Mouse (Mus musculus): Measurements from ENCODE around the gene Fam193a.

The Fam193a gene

GRCm38 (mm10) chr5:34461841-34462240 lies 92.1 kb downstream of the Fam193a start:
- DNase-seq (ENCODE audit: low spot score): peak; percentile 41

- no peak for DNase-seq (ENCODE audit: low spot score)
These were observed 96.3 kb downstream of the Fam193a start for GRCm38 (mm10) chr5:34466079-34466478.

GRCm38 (mm10) chr5:34466648-34467047 lies 96.9 kb downstream of the Fam193a start:
- DNase-seq (ENCODE audit: low spot score): no peak

DNA sequence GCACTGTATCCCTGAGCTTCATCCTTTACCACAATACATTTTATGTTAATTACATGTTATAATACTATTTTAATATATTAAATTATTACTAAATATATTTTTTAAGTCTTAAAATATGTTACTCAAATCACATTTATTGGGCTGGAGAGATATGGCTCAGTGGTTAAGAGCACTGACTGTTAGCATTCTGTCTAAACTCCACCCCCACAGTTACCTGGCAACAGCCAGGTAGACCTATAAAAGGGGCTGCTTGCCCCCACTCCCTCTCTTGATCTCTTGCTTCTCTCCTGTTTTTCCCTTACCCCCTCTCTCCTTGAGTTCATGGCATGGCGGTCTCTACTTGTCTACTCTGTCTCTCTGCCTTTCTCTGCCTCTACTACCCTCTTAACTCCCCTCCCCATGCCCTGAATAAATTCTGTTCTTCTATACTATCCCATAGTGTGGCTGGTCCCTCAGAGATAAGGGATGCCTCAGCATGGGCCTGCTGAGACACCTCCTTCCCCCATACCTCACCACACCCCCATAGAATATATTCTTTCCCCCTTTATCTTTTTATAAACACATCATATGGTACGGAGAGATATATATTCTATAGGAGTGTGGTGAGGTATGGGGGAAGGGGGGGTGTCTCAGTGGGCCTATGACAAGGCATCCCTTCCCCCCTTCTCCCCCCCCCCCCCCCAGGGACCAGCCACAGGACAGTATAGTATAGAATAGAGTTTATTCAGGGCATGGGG lies 98.5 kb downstream of the Fam193a start:
- DNase-seq (ENCODE audit: low spot score): no peak

- DNase-seq (ENCODE audit: low spot score): no peak
These were observed 111.2 kb downstream of the Fam193a start for GRCm38 (mm10) chr5:34480926-34481325.

- DNase-seq (ENCODE audit: low spot score): no peak
These were observed 116.0 kb downstream of the Fam193a start for GRCm38 (mm10) chr5:34485731-34486130.

DNA sequence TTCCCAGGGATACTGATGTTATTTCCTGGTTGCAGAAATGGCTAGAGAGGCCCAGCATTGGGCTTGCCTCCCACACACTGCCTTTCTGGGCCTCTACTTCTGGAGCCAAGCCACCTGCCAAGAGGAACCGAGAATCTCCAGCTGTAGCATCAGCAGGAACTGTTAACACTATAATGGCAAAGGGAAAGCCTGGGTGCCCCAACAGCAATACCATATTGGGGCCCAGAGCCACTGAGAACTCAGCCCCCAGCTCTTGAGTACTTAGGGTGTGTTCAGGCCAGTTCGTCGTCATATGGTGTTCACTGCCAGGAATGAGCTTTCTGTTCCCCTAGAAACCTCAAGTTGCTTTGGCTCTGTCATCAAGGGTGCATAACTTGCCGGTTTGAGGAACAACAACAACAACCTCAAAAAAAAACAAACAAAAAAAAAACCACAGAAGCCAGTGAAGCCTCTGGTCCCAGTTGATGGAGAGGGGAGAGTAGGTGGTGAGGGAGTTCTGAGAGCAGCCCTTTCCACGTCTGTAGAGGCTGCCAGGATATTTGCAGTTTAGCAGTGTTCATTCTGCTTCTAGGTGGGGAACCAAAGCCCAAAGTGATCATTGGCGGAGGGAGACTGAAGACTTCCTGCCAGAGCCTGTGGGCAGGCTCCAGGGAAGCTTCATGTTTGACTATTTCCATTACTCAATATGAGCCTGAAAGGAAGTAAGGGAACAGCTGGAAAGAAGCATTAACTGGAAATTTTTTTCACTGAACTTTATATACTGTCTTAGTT lies 117.8 kb downstream of the Fam193a start:
- no peak for DNase-seq (ENCODE audit: low spot score)

DNA sequence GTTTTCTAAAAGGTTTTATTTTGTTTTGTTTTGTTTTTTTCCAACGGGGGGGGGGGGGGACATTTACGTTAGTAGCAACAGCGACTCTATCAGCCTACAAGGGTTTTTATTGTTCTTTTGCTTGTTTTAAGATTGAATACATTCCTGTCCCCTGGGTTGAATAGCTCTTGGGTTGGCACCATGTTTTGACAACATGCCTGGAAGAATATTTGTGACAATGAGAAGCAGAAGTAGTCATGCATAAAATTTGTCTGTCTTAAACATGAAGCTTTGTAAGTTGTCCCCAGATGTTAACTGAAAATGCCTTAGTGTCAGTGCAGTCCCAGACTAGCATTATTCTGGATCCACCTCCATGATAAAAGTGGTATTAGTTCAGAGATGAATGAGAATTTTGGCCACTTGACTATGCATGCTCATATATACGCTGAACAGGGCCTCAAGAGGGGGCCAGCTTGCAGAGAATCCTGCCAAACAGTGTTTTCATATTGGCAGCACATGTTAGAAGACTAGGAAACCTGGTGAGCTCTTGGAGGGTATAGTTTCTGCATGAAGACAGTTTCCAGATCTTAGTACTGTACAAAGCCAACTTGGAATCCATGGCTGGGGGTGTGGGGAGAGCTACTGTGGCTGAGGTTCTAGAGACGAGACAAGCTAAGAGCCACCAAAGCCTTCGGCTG lies 119.1 kb downstream of the Fam193a start:
- no peak for DNase-seq (ENCODE audit: low spot score)

DNA sequence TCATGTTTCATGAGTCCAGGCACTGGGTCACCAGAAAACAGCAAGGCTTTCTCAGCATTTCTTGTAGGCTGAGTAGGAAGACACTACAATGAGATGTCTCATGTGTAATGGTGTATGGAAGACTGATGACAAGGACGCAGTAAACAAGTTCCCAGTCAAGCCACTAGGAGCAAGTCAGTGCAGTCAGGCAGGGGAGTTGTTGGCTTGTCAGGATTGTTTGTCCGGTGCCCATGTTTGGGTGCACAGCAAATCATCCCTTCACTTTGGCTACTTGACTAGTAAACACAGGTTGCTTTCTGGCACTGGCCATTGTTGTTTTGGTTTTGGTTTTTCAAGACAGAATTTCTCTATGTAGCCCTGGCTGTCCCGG lies 119.7 kb downstream of the Fam193a start:
- DNase-seq (ENCODE audit: low spot score): no peak

- no peak for DNase-seq (ENCODE audit: low spot score)
These were observed 127.0 kb downstream of the Fam193a start for GRCm38 (mm10) chr5:34496745-34497144.

GRCm38 (mm10) chr5:34500886-34501285 lies 131.2 kb downstream of the Fam193a start:
- DNase-seq (ENCODE audit: low spot score): no peak

- no peak for DNase-seq (ENCODE audit: low spot score)
These were observed 131.9 kb downstream of the Fam193a start for GRCm38 (mm10) chr5:34501588-34501987.

DNA sequence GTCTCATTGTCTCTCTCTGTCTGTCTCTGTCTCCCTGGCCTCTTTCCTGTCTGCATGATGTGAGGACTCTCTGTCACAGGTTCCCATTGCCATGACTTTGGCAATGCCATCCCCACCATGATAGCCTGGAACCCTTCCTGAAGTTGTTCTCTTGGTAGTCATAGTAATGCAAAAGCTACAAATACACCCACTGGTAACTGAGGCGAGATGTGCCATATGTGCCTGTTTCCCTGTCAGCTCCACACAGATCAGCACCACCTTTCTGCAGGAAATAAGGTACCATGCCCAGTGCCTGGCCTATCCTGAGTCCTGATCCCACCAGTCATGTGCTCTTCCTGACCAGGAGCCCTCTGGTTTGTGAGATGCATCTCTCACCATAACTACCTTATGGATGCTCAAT lies 132.7 kb downstream of the Fam193a start:
- no peak for DNase-seq (ENCODE audit: low spot score)

- DNase-seq (ENCODE audit: low spot score): no peak
These were observed 133.1 kb downstream of the Fam193a start for GRCm38 (mm10) chr5:34502821-34503220.

DNA sequence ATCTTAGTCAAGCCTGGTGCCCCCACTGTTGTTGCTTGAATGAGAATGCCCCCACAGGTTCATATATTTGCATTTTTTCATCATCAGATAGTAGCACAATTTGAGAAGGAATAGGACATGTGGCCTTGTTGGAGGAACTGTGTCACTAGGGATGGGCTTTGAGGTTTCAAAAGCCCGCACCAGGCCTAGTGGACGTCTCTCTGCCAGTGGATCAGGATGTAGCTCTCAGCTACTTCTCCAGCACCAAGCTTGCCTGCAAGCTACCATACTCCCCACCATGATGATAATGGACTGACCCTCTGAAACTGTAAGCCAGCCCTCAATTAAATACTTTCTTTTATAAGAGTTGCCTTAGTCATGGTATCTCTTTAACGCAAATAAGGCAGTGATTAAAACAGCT lies 142.8 kb downstream of the Fam193a start:
- DNase-seq (ENCODE audit: low spot score): no peak

DNA sequence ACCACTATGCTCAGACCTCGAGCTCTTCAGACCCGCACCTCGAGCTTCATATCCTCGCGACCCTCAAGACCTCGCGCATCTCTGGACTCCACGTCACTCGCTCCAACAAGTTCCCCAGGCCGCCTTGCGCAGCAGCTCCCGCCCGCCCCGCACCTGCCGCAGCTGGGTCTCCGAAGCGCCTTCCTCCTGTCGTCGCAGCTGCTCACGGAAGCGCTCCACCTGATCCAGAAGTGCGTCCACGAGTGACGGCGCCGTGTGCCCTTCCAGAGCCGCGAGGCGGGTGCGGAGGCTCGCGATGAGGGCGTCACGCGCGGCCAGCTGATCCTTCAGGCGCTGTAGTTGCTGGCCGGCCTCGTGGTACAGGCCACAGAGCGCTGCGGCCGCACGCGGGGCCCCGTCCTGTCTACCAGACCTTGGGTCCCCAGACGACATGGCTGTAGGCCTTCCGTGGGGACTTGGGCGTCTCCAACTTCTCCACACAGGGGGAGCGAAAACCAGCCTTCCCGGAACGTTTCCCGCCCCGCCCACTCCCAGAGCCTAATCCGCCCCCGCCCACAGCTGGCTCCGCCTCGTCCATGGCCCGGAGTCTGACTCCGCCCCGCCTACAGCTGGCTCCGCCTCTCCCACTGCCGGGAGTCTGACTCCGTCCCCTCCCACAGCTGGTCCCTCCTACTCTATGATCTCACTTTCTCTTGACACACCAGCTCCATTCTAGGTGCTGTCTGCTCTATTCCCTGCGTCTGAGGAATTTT lies 143.9 kb downstream of the Fam193a start, which contains the start of gene Tnip2:
TSS of gene Tnip2 (minus strand) at position 526 of the 752 bp plus-strand sequence.
- DNase-seq (ENCODE audit: low spot score): peak; percentile 94

GRCm38 (mm10) chr5:34514218-34514566 lies 144.5 kb downstream of the Fam193a start:
- DNase-seq (ENCODE audit: low spot score): no peak

- DNase-seq (ENCODE audit: low spot score): no peak
These were observed 145.4 kb downstream of the Fam193a start for GRCm38 (mm10) chr5:34515096-34515495.

DNA sequence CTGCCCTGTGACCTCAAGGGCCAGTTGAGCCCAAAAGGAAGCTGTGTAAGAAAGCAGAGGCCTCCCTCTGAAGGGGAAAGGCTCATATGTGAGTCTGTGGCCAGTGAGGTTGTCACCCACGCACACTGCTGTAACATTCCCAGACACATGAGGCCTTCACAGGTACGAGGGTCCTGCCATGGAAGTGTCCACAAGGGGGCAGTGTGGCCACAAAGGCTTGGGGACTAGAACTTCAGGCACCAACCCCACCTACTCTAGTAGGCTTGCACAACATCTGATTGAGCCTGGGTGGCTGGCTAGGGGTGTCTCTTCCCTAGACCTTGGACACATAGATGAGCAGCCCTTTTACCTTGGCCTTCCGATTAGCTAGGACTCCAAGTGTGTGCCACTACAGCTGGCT lies 148.2 kb downstream of the Fam193a start:
- DNase-seq (ENCODE audit: low spot score): peak; percentile 85

GRCm38 (mm10) chr5:34519389-34519910 lies 149.7 kb downstream of the Fam193a start:
- no peak for DNase-seq (ENCODE audit: low spot score)

DNA sequence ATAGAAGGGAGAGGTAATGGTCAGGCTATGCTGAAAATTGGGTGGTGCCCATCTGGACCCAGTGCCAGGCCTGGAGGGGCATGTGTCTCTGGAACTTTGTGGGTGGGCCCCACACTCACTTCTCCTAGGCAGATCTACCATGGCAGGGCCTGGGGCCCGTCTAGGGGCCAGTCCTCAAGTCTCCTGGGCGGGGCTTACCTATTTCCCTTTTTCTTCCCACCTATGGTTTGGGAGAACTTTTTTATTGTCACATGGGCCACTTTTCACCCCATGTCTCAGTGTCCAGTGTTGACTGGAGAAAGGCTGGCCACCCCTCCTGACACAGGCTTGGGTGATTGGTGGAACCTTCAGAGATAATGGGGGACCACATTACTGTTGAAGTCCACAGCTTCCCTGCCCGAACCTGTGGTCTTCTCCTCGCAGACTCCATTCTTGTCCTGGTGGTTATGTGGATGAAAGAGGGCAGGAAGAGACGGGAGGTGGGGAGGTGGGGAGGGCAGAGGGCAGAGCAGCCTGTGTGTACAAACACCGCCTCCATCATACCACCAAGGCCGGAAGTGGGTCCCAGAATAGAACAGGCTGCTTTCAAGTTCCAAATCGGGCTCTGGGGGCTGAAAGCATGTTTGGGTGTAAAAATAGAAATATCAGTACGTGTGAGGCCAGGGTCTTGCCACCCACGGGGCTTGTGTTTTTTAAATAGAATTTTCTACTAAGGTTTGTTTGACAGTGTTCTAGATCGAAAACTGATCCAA lies 150.9 kb downstream of the Fam193a start:
- no peak for DNase-seq (ENCODE audit: low spot score)

All from retina, embryonic 14.5 days (tissue).